Mouse (Mus musculus) T-helper 17 cell (primary cell): Measurements from ENCODE around the gene Mylk.

Source experiments
- in situ Hi-C, 2 experiments: fragments of 300-600 bp; cut with MboI, MseI; formaldehyde crosslinking; loops; 1 replicate in 1 of 2; 2 replicates in 1 of 2; pipeline ENCODE4 v1.15.1; 2025; ENCODE audit warnings: high pct_unique_total_duplicates in 2 of 2

Gene Mylk

GRCm38 (mm10) chr16:34984203-34985030 is 239.4 kb downstream of the Mylk start:
- in situ Hi-C loops = no loop called here

- in situ Hi-C loops = no loop called here
Observed at GRCm38 (mm10) chr16:34985031-34985346, 240.0 kb downstream of the Mylk start.

- in situ Hi-C loops = no loop called here
Observed at GRCm38 (mm10) chr16:34986211-34986825, 241.3 kb downstream of the Mylk start.

GRCm38 (mm10) chr16:34991365-34991764 is 246.4 kb downstream of the Mylk start:
- in situ Hi-C loops = no loop called here

GRCm38 (mm10) chr16:34992854-34993253 is 247.8 kb downstream of the Mylk start:
- in situ Hi-C loops = no loop called here

- in situ Hi-C loops = no loop called here
Observed at GRCm38 (mm10) chr16:34993694-34994330, 248.8 kb downstream of the Mylk start.

GRCm38 (mm10) chr16:34994641-34995141 is 249.7 kb downstream of the Mylk start:
- in situ Hi-C loops = no loop called here

GRCm38 (mm10) chr16:34996133-34996532 is 251.1 kb downstream of the Mylk start:
- in situ Hi-C loops = no loop called here

- in situ Hi-C loops = no loop called here
Observed at GRCm38 (mm10) chr16:34997052-34997451, 252.0 kb downstream of the Mylk start.

GRCm38 (mm10) chr16:34997576-34997975 is 252.6 kb downstream of the Mylk start:
- in situ Hi-C loops = no loop called here

- in situ Hi-C loops = no loop called here
Observed at GRCm38 (mm10) chr16:34999016-34999415, 254.0 kb downstream of the Mylk start.

- in situ Hi-C loops = no loop called here
Observed at GRCm38 (mm10) chr16:34999986-35000385, 255.0 kb downstream of the Mylk start.

- in situ Hi-C loops = no loop called here
Observed at GRCm38 (mm10) chr16:35000923-35001560, 256.0 kb downstream of the Mylk start.

- in situ Hi-C loops = no loop called here
Observed at GRCm38 (mm10) chr16:35004356-35004755, 259.3 kb downstream of the Mylk start.

- in situ Hi-C loops = no loop called here
Observed at GRCm38 (mm10) chr16:35004756-35005155, 259.7 kb downstream of the Mylk start.

GRCm38 (mm10) chr16:35006251-35006650 is 261.2 kb downstream of the Mylk start:
- in situ Hi-C loops = no loop called here

- in situ Hi-C loops = no loop called here
Observed at GRCm38 (mm10) chr16:35007361-35007760, 262.4 kb downstream of the Mylk start.

- in situ Hi-C loops = no loop called here
Observed at GRCm38 (mm10) chr16:35008447-35008846, 263.4 kb downstream of the Mylk start.

- in situ Hi-C loops = no loop called here
Observed at GRCm38 (mm10) chr16:35013501-35013900, 268.5 kb downstream of the Mylk start.

GRCm38 (mm10) chr16:35016491-35016890 is 271.5 kb downstream of the Mylk start:
- in situ Hi-C loops = no loop called here

- in situ Hi-C loops = no loop called here
Observed at GRCm38 (mm10) chr16:35018470-35018974, 273.5 kb downstream of the Mylk start.

- in situ Hi-C loops = no loop called here
Observed at GRCm38 (mm10) chr16:35021903-35022241, 276.9 kb downstream of the Mylk start.
